Mouse (Mus musculus): ENCODE results near the gene Coro2b. TPM values are rescaled to one million over a fixed set of nuclear protein-coding genes. Genes with fewer than 3 reads are reported as not detected.

Coro2b gene
- polyA plus RNA-seq, 1 experiment from 2014 or later: 9.8 TPM

DNA sequence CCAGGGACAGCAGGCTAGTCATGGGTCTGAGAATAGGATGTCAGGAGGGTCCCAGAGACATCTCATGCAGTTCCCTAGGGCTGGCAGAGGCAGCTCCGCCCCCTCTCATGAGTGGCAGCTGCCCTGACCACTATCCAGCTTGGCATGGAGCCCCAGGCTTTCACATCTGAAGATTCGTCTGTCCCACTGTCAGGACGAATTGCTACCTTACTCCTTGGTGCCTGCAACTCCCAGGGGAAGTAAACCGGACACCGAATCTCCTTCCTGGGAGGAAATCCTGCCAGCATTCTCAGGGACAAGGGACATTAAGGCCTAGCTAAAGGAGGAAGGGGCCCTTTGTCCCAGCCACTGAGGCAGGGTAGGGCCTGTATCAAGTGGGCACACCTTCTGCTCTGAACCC is 14.6 kb downstream of the Coro2b start:
- Histone ChIP-seq H3K9me3 (replicated peaks; ENCODE audit: control insufficient read depth, low read length) (no peaks in the 10 kb centered on the region), H3K4me1 (ENCODE audit: control insufficient read depth, insufficient read depth, low read length) (peaks cover 50% of the 10 kb centered on the region), H3K27ac (ENCODE audit: low read length) (peak overlapping the region; percentile 58), H3K4me2 (ENCODE audit: low read depth, low read length) (no peak overlapping the region), H3K9ac (ENCODE audit: low read length) (no peak overlapping the region), H3K27me3 (ENCODE audit: control insufficient read depth, insufficient read depth, low read length) (peaks cover 3% of the 10 kb centered on the region; the same call in 1 of the 2 replicates), H3K4me3 (replicated peaks; ENCODE audit: low read length) (no peak overlapping the region), H3K36me3 (ENCODE audit: control insufficient read depth, insufficient read depth, low read length) (no peaks in the 10 kb centered on the region)
- 79% methylated on average over 5 of the region's 5 CpGs for WGBS
- no peak for ATAC-seq (ENCODE audit: insufficient read depth, low FRiP score)

DNA sequence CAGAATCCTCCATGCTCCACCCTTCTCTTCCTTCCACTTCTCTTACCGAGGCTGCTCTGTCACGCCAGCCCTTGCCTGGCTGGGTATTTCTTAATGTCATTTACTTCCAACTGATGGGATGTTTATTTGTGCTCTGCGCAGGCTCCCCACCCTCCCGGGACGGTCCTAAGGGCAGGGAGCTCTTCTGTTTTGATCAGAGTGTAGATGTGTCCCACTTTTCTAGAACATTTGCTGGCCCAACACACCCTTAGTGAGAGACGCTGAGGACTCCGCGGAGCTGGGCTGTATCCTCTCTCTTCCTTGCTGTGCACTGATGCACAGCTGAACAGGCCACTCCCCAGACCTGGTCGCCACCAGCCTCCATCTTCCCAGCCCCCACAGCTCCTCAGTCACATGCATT is 15.3 kb downstream of the Coro2b start:
- ATAC-seq (ENCODE audit: insufficient read depth, low FRiP score): no peak
- WGBS: 47% methylated on average over 9 of the region's 9 CpGs
- peaks cover 44% of the 10 kb centered on the region for H3K4me1 ChIP-seq (ENCODE audit: control insufficient read depth, insufficient read depth, low read length)

DNA sequence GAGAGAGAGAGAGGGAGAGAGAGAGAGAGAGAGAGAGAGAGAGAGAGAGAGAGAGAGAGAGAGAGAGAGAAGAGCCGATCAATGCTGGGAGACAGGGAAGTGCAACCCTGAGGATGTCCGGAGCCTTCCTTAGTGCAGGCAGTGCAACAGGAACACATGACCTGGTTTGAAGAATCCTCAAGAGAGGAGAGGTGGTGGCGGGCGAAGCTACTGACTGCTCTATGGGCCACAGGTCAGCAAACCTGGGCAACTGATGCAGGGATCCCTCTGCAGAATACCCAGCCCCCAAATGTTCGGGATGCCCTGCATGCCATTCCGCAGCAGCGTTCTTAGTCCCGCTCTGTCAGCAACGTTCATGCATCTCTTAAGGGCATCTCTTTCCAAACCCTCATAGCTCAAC is 15.9 kb downstream of the Coro2b start:
- no peak for ATAC-seq (ENCODE audit: insufficient read depth, low FRiP score)
- Histone ChIP-seq H3K27ac (ENCODE audit: low read length) (no peak overlapping the region; the same call in 1 of the 2 replicates), H3K4me1 (ENCODE audit: control insufficient read depth, insufficient read depth, low read length) (peaks cover 38% of the 10 kb centered on the region), H3K4me3 (replicated peaks; ENCODE audit: low read length) (no peak overlapping the region), H3K4me2 (ENCODE audit: low read depth, low read length) (no peak overlapping the region), H3K27me3 (ENCODE audit: control insufficient read depth, insufficient read depth, low read length) (peaks cover 3% of the 10 kb centered on the region; the same call in 1 of the 2 replicates), H3K9me3 (replicated peaks; ENCODE audit: control insufficient read depth, low read length) (no peaks in the 10 kb centered on the region), H3K36me3 (ENCODE audit: control insufficient read depth, insufficient read depth, low read length) (no peaks in the 10 kb centered on the region), H3K9ac (ENCODE audit: low read length) (no peak overlapping the region)
- WGBS: 52% methylated on average over 9 of the region's 9 CpGs

More for the DNA sequence above, 15.3 kb downstream of the Coro2b start:
- no peaks in the 10 kb centered on the region for H3K9me3 ChIP-seq (replicated peaks; ENCODE audit: control insufficient read depth, low read length)
- no peak overlapping the region for H3K4me2 ChIP-seq (ENCODE audit: low read depth, low read length)
- H3K9ac ChIP-seq (ENCODE audit: low read length): no peak overlapping the region
- H3K4me3 ChIP-seq (replicated peaks; ENCODE audit: low read length): no peak overlapping the region
- H3K27ac ChIP-seq (ENCODE audit: low read length): peak overlapping the region; percentile 58
- no peaks in the 10 kb centered on the region for H3K36me3 ChIP-seq (ENCODE audit: control insufficient read depth, insufficient read depth, low read length)
- peaks cover 3% of the 10 kb centered on the region; the same call in 1 of the 2 replicates for H3K27me3 ChIP-seq (ENCODE audit: control insufficient read depth, insufficient read depth, low read length)

DNA sequence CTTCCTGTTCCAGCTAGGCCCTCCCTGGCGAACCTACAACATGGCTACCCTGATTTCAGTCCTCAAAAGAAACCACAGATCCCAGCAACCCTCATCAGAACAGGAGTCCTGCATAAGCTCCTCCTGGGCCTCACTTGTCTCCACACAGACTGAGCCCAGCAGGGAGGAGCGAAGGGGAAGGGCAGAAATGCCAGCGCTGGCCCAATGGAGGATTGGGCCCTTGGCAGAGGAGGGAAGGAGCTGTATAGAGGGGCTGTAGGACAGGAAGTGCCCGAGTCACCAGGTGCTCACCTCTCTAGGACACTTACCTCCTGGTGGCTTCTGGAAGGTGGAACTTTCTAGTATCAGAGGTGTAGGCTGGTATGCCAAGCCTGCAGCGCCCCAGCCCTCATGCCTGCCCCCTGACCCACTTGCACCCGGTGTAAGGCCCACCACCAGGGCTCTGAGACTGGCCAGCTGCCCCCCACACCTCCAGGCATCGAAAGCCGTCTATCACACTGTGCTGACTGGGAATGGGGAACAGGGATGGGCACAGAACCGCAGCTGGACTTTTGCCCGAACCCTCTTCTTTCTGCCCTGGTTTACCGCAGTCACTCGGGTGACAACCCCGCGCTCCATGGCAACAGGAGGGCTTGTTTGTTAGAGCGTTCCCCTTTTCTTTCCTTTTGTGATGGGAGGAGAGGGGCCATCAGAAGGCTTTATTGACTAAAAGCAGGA is 16.9 kb downstream of the Coro2b start:
- no peak overlapping the region for H3K9ac ChIP-seq (ENCODE audit: low read length)
- no peak for ATAC-seq (ENCODE audit: insufficient read depth, low FRiP score)
- H3K4me2 ChIP-seq (ENCODE audit: low read depth, low read length): no peak overlapping the region
- H3K27ac ChIP-seq (ENCODE audit: low read length): no peak overlapping the region
- H3K9me3 ChIP-seq (replicated peaks; ENCODE audit: control insufficient read depth, low read length): no peaks in the 10 kb centered on the region
- no peaks in the 10 kb centered on the region for H3K36me3 ChIP-seq (ENCODE audit: control insufficient read depth, insufficient read depth, low read length)
- peaks cover 35% of the 10 kb centered on the region for H3K4me1 ChIP-seq (ENCODE audit: control insufficient read depth, insufficient read depth, low read length)
- H3K4me3 ChIP-seq (replicated peaks; ENCODE audit: low read length): no peak overlapping the region
- WGBS: 74% methylated on average over 15 of the region's 15 CpGs
- H3K27me3 ChIP-seq (ENCODE audit: control insufficient read depth, insufficient read depth, low read length): peaks cover 3% of the 10 kb centered on the region; the same call in 1 of the 2 replicates

DNA sequence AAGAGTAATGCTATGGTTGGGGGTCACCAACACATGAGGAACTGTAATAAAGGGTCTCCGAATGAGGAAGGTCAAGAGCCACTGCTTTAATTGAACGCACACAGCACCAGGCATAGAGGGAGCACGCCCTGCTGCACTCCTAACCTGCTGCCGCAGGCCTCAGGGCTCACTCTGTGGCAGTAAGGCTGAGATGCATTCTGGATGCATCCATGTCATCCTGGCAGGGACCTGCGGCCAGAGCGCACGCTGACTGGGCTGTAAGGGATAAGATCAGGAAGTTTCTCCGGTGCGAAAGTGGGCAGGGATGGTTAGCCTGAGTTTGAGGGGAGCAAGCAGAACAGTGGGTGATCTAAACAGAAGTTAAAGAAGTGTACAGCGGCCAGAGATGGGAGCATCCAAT is 17.5 kb downstream of the Coro2b start:
- Histone ChIP-seq H3K9me3 (replicated peaks; ENCODE audit: control insufficient read depth, low read length) (no peaks in the 10 kb centered on the region), H3K4me1 (ENCODE audit: control insufficient read depth, insufficient read depth, low read length) (peaks cover 35% of the 10 kb centered on the region), H3K4me2 (ENCODE audit: low read depth, low read length) (no peak overlapping the region), H3K9ac (ENCODE audit: low read length) (no peak overlapping the region), H3K36me3 (ENCODE audit: control insufficient read depth, insufficient read depth, low read length) (no peaks in the 10 kb centered on the region), H3K4me3 (replicated peaks; ENCODE audit: low read length) (no peak overlapping the region), H3K27me3 (ENCODE audit: control insufficient read depth, insufficient read depth, low read length) (peaks cover 3% of the 10 kb centered on the region; the same call in 1 of the 2 replicates), H3K27ac (ENCODE audit: low read length) (no peak overlapping the region)
- 91% methylated on average over 10 of the region's 10 CpGs for whole genome bisulfite sequencing
- no peak for ATAC-seq (ENCODE audit: insufficient read depth, low FRiP score)

DNA sequence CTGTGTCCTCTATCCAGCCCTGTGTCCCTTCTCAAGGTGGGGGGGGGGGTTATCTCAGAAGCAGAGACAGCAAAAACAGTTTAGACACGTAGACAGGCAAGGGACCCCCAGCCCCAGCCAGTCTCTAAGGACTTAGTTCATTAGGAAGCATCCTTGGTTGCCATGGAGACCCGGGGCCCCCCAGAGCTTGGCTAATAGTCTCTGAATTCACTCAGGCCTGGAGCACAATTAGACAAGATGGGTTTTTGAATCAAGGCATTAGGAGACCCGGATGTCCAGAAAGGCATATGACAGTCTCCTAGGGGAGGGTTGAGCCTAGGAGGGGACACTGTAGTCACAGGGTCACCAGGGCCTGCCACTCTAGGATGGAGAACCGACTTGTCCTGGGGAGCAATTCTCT is 18.3 kb downstream of the Coro2b start:
- Histone ChIP-seq H3K4me2 (ENCODE audit: low read depth, low read length) (no peak overlapping the region), H3K4me3 (replicated peaks; ENCODE audit: low read length) (no peak overlapping the region), H3K9me3 (replicated peaks; ENCODE audit: control insufficient read depth, low read length) (no peaks in the 10 kb centered on the region), H3K9ac (ENCODE audit: low read length) (no peak overlapping the region), H3K27ac (ENCODE audit: low read length) (no peak overlapping the region), H3K27me3 (ENCODE audit: control insufficient read depth, insufficient read depth, low read length) (peaks cover 3% of the 10 kb centered on the region; the same call in 1 of the 2 replicates), H3K36me3 (ENCODE audit: control insufficient read depth, insufficient read depth, low read length) (no peaks in the 10 kb centered on the region), H3K4me1 (ENCODE audit: control insufficient read depth, insufficient read depth, low read length) (peaks cover 33% of the 10 kb centered on the region)
- 71% methylated on average over 4 of the region's 4 CpGs for WGBS
- no peak for ATAC-seq (ENCODE audit: insufficient read depth, low FRiP score)

DNA sequence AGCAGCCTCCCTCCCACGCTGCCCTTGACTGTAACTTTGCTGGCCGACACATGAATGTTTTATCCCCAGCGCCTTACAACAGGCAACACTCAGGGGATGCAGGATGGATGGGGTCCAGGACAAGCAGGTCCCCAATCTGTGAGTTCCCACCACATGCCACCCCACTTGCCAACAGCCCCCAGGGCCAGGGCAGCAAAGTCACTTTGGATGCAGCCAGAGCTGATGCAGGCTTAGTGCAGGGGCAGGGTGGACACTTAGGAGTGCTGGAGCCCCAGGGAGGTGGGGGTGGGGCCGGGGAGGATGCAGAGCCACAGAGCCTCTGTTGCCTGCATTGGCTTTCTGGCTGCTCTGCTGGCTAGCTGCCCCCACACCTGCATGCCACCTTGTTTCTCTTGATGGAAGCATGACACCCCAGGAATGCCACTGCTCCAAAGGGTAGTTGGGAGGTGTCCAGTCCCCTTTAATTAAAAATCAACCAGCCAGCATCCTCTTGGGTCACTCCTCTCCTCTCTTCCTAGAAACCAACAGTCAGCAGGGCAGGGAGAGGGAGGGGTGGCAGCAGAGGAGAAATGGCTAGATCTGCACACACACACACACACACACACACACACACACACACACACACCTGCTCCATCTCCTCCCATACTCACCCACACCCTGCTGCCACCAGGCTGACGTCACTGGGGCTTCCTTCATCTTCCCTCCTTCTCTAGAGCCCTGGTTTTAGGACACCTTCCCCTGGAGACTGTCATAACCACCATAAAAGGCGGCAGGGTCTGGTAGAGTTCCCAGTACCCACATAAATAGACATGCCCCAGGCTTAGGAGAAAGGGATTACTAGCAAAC is 19.5 kb downstream of the Coro2b start:
- H3K4me3 ChIP-seq (replicated peaks; ENCODE audit: low read length): no peak overlapping the region
- 74% methylated on average over 6 of the region's 6 CpGs for WGBS
- ATAC-seq (ENCODE audit: insufficient read depth, low FRiP score): no peak
- no peak overlapping the region for H3K27ac ChIP-seq (ENCODE audit: low read length)
- peaks cover 31% of the 10 kb centered on the region for H3K4me1 ChIP-seq (ENCODE audit: control insufficient read depth, insufficient read depth, low read length)
- H3K36me3 ChIP-seq (ENCODE audit: control insufficient read depth, insufficient read depth, low read length): no peaks in the 10 kb centered on the region
- H3K9me3 ChIP-seq (replicated peaks; ENCODE audit: control insufficient read depth, low read length): no peaks in the 10 kb centered on the region
- H3K4me2 ChIP-seq (ENCODE audit: low read depth, low read length): no peak overlapping the region
- no peak overlapping the region for H3K9ac ChIP-seq (ENCODE audit: low read length)
- peaks cover 1% of the 10 kb centered on the region; the same call in 1 of the 2 replicates for H3K27me3 ChIP-seq (ENCODE audit: control insufficient read depth, insufficient read depth, low read length)

DNA sequence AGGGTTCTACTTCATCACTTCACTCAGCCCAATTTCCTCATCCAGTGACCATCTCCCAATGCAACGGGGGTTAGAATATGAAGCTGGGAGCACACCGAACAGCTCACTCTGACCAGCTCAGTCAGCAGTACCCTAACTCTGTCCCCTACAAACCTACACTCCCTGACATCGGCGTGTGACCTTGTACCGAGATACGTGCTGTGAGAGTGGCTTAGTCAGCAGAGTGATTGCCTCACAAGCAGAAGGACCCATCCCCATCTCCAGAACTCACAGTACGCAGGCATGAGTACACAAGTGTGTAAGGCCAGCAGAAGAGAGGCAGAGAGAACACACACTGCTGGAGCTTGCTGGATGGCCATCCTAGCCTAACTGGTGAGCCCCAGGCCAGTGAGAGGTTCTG is 21.7 kb downstream of the Coro2b start:
- H3K27ac ChIP-seq (ENCODE audit: low read length): no peak overlapping the region
- H3K9ac ChIP-seq (ENCODE audit: low read length): no peak overlapping the region
- H3K4me2 ChIP-seq (ENCODE audit: low read depth, low read length): no peak overlapping the region
- peaks cover 18% of the 10 kb centered on the region for H3K4me1 ChIP-seq (ENCODE audit: control insufficient read depth, insufficient read depth, low read length)
- no peak for ATAC-seq (ENCODE audit: insufficient read depth, low FRiP score)
- 88% methylated on average over 7 of the region's 7 CpGs for WGBS
- no peaks in the 10 kb centered on the region; the same call in 1 of the 2 replicates for H3K27me3 ChIP-seq (ENCODE audit: control insufficient read depth, insufficient read depth, low read length)
- no peaks in the 10 kb centered on the region for H3K9me3 ChIP-seq (replicated peaks; ENCODE audit: control insufficient read depth, low read length)
- H3K4me3 ChIP-seq (replicated peaks; ENCODE audit: low read length): no peak overlapping the region
- no peaks in the 10 kb centered on the region for H3K36me3 ChIP-seq (ENCODE audit: control insufficient read depth, insufficient read depth, low read length)

Measured in stomach, embryonic 16.5 days (tissue).